Mouse (Mus musculus) naive thymus-derived CD4-positive, alpha-beta T cell, adult 2 months (primary cell): ENCODE measurements around the gene Cish.

Experiments used
- DNase-seq: peaks from one replicate; pipeline ENCODE4 v3.0.0-alpha.2; 2011; ENCODE audit warnings: low read depth

The Cish gene

GRCm38 (mm10) chr9:107296016-107296040 lies at the start of gene Cish:
Cish (plus strand) TSS chr9:107296026.
- no peak for DNase-seq

- DNase-seq: peak; percentile 69
Measured at GRCm38 (mm10) chr9:107246170-107246569, 49.7 kb upstream of the Cish start.

GRCm38 (mm10) chr9:107249154-107249553 lies 46.7 kb upstream of the Cish start:
- no peak for DNase-seq

GRCm38 (mm10) chr9:107250416-107251337 lies 45.1 kb upstream of the Cish start:
- no peak for DNase-seq

GRCm38 (mm10) chr9:107252164-107252563 lies 43.7 kb upstream of the Cish start:
- no peak for DNase-seq

- DNase-seq: no peak
Measured at GRCm38 (mm10) chr9:107254476-107254875, 41.4 kb upstream of the Cish start.

GRCm38 (mm10) chr9:107254925-107255324 lies 40.9 kb upstream of the Cish start:
- DNase-seq: no peak

- no peak for DNase-seq
Measured at GRCm38 (mm10) chr9:107255596-107255995, 40.2 kb upstream of the Cish start.

GRCm38 (mm10) chr9:107259571-107259970 lies 36.3 kb upstream of the Cish start:
- DNase-seq: no peak

- no peak for DNase-seq
Measured at GRCm38 (mm10) chr9:107260429-107260828, 35.4 kb upstream of the Cish start.

GRCm38 (mm10) chr9:107260836-107261235 lies 35.0 kb upstream of the Cish start:
- DNase-seq: no peak

- no peak for DNase-seq
Measured at GRCm38 (mm10) chr9:107261792-107262191, 34.0 kb upstream of the Cish start.

GRCm38 (mm10) chr9:107262375-107262774 lies 33.5 kb upstream of the Cish start:
- no peak for DNase-seq

- DNase-seq: no peak
Measured at GRCm38 (mm10) chr9:107263912-107264311, 31.9 kb upstream of the Cish start.

GRCm38 (mm10) chr9:107264731-107265130 lies 31.1 kb upstream of the Cish start:
- no peak for DNase-seq

GRCm38 (mm10) chr9:107267028-107267427 lies 28.8 kb upstream of the Cish start:
- no peak for DNase-seq

- DNase-seq: no peak
Measured at GRCm38 (mm10) chr9:107267721-107268402, 28.0 kb upstream of the Cish start.

- DNase-seq: no peak
Measured at GRCm38 (mm10) chr9:107269772-107270171, 26.1 kb upstream of the Cish start.

- DNase-seq: no peak
Measured at GRCm38 (mm10) chr9:107271177-107271938, 24.5 kb upstream of the Cish start.

- no peak for DNase-seq
Measured at GRCm38 (mm10) chr9:107272284-107272683, 23.5 kb upstream of the Cish start.

- DNase-seq: no peak
Measured at GRCm38 (mm10) chr9:107273184-107273583, 22.6 kb upstream of the Cish start.

- no peak for DNase-seq
Measured at GRCm38 (mm10) chr9:107274751-107275150, 21.1 kb upstream of the Cish start.

- DNase-seq: no peak
Measured at GRCm38 (mm10) chr9:107275710-107276109, 20.1 kb upstream of the Cish start.
